In the genomic region with DNA sequence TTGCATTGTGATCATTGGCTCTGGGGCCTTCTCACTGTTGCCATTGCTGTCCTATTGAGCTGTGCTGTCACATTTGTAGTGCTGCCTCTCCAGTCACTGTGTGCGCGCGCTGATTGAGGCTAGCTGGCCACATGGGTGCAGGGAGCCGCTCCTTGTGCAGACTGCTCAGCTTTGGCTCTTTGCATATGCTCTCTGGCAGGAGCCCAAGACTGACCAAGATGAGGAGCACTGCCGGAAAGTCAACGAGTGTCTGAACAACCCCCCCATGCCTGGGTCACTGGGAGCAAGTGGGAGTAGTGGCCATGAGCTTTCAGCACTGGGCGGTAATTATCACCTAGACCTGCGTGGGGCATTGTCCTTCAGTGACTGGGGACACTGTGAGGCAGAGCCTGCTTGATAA, we compare ENCODE assay signal across 7 mouse cellular contexts. TPM values are rescaled to one million over a fixed set of nuclear protein-coding genes. Genes with fewer than 3 reads are reported as not detected.
DNase-seq lines count a peak whose midpoint lies in the region; ATAC-seq lines count a peak whose summit lies in the region.
"Not testable (repeated sequence)": the region's sequence is repeated elsewhere in the genome, so short reads cannot be mapped to it uniquely, and the experiment has no call there.

No protein-coding gene starts in this region.

- peak; percentile 55 to 72 for DNase-seq in adrenal gland, adult (ENCODE audit: inconsistent age in 2 of 2, low spot score in 1 of 2)
- DNase-seq in cerebellum, postnatal 14 days: peak; percentile 40 to 53
- not testable (repeated sequence) for DNase-seq in forebrain, embryonic 10.5 days (ENCODE audit: extremely low spot score, low spot score)
- peak; percentile 64 for DNase-seq in lung, postnatal 10 days

- H3K27me3 ChIP-seq in forebrain, embryonic 10.5 days (ENCODE audit: poor library complexity, severe bottlenecking); hindbrain, embryonic 15.5 days; limb, embryonic 12.5 days; neural tube, embryonic 13.5 days: not testable (repeated sequence)

- H3K4me3 ChIP-seq in forebrain, embryonic 10.5 days: peak overlapping the region; percentile 95; the same call in 1 of the 2 replicates
- not testable (repeated sequence) for H3K4me3 ChIP-seq in hindbrain, embryonic 15.5 days; neural tube, embryonic 13.5 days
- H3K4me3 ChIP-seq in limb, embryonic 12.5 days (replicated peaks): peak overlapping the region; percentile 9; the same call in 1 of the 2 replicates

- ATAC-seq in hindbrain, embryonic 15.5 days (ENCODE audit: low FRiP score, low read depth); limb, embryonic 12.5 days (ENCODE audit: insufficient number of reproducible peaks, insufficient read depth, low FRiP score, low TSS enrichment, low read depth); neural tube, embryonic 13.5 days (ENCODE audit: low read depth): not testable (repeated sequence)

- not testable (repeated sequence) for H3K27ac ChIP-seq in forebrain, embryonic 10.5 days; hindbrain, embryonic 15.5 days (replicated peaks); limb, embryonic 12.5 days; neural tube, embryonic 13.5 days (replicated peaks)

- 94% methylated on average over 8 of the region's 8 CpGs for WGBS in forebrain, embryonic 10.5 days
- WGBS in hindbrain, embryonic 15.5 days: 86% methylated on average over 8 of the region's 8 CpGs
- WGBS in limb, embryonic 12.5 days: 95% methylated on average over 8 of the region's 8 CpGs
- 90% methylated on average over 8 of the region's 8 CpGs for WGBS in neural tube, embryonic 13.5 days

- H3K9me3 ChIP-seq in forebrain, embryonic 10.5 days; hindbrain, embryonic 15.5 days; limb, embryonic 12.5 days; neural tube, embryonic 13.5 days: not testable (repeated sequence)

- H3K4me2 ChIP-seq in hindbrain, embryonic 15.5 days: peak overlapping the region; percentile 76; the same call in 1 of the 2 replicates
- not testable (repeated sequence) for H3K4me2 ChIP-seq in limb, embryonic 12.5 days
- peak overlapping the region; percentile 100 for H3K4me2 ChIP-seq in neural tube, embryonic 13.5 days

- H3K4me1 ChIP-seq in forebrain, embryonic 10.5 days: peaks cover 28% of the 10 kb centered on the region
- H3K4me1 ChIP-seq in hindbrain, embryonic 15.5 days (replicated peaks): peaks cover 29% of the 10 kb centered on the region
- peaks cover 19% of the 10 kb centered on the region for H3K4me1 ChIP-seq in limb, embryonic 12.5 days (replicated peaks)
- peaks cover 26% of the 10 kb centered on the region for H3K4me1 ChIP-seq in neural tube, embryonic 13.5 days (replicated peaks)

- H3K36me3 ChIP-seq in forebrain, embryonic 10.5 days (replicated peaks): peaks cover 62% of the 10 kb centered on the region
- H3K36me3 ChIP-seq in hindbrain, embryonic 15.5 days: peaks cover 40% of the 10 kb centered on the region
- peaks cover 59% of the 10 kb centered on the region for H3K36me3 ChIP-seq in limb, embryonic 12.5 days
- peaks cover 58% of the 10 kb centered on the region for H3K36me3 ChIP-seq in neural tube, embryonic 13.5 days

- H3K9ac ChIP-seq in hindbrain, embryonic 15.5 days: not testable (repeated sequence)
- H3K9ac ChIP-seq in limb, embryonic 12.5 days (replicated peaks): 0 out of 2 replicates have a peak overlapping the region, but pooled peaks have one; percentile 94
- H3K9ac ChIP-seq in neural tube, embryonic 13.5 days: 0 out of 2 replicates have a peak overlapping the region, but pooled peaks have one; percentile 17

RNA-seq across cellular contexts. Expression of a gene that starts 2.4 kb away (rescaled TPM):
- polyA plus RNA-seq in forebrain, embryonic 10.5 days (2016; fragmentation: Nextera tagmentation; extraction: Ambion mirVana): 271 and 281 TPM in 2 replicates
- 189 and 207 TPM in 2 replicates for polyA plus RNA-seq in hindbrain, embryonic 15.5 days (2015; fragmentation: Nextera tagmentation; extraction: Ambion mirVana)
- polyA plus RNA-seq in limb, embryonic 12.5 days (2016; fragmentation: Nextera tagmentation; extraction: Ambion mirVana): 207 and 212 TPM in 2 replicates
- polyA plus RNA-seq in neural tube, embryonic 13.5 days (2015; fragmentation: Nextera tagmentation; extraction: Ambion mirVana): 190 and 208 TPM in 2 replicates

RNA-seq across cellular contexts. Expression of a gene that starts 51.9 kb away (rescaled TPM):
- 10.7 and 11.2 TPM in 2 replicates for polyA plus RNA-seq in forebrain, embryonic 10.5 days (2016; fragmentation: Nextera tagmentation; extraction: Ambion mirVana)
- polyA plus RNA-seq in hindbrain, embryonic 15.5 days (2015; fragmentation: Nextera tagmentation; extraction: Ambion mirVana): 2.5 and 3.5 TPM in 2 replicates
- polyA plus RNA-seq in limb, embryonic 12.5 days (2016; fragmentation: Nextera tagmentation; extraction: Ambion mirVana): 20.9 and 22.3 TPM in 2 replicates
- 2.0 and 2.4 TPM in 2 replicates for polyA plus RNA-seq in neural tube, embryonic 13.5 days (2015; fragmentation: Nextera tagmentation; extraction: Ambion mirVana)

RNA-seq across cellular contexts. Expression of a gene that starts 54.6 kb away (rescaled TPM):
- polyA plus RNA-seq in forebrain, embryonic 10.5 days (2016; fragmentation: Nextera tagmentation; extraction: Ambion mirVana): 23.9 and 26.2 TPM in 2 replicates
- 71.0 and 72.7 TPM in 2 replicates for polyA plus RNA-seq in hindbrain, embryonic 15.5 days (2015; fragmentation: Nextera tagmentation; extraction: Ambion mirVana)
- polyA plus RNA-seq in limb, embryonic 12.5 days (2016; fragmentation: Nextera tagmentation; extraction: Ambion mirVana): 33.0 and 36.0 TPM in 2 replicates
- polyA plus RNA-seq in neural tube, embryonic 13.5 days (2015; fragmentation: Nextera tagmentation; extraction: Ambion mirVana): 61.2 and 64.5 TPM in 2 replicates
